13 mouse cellular contexts compared by ENCODE assay signal in genomic region chrX:107341980-107342379, GRCm38 (mm10).
DNase-seq lines count a peak whose midpoint lies in the region; ATAC-seq and TF ChIP-seq lines count a peak whose summit lies in the region.
"Had no signal": no experiment of that assay in that cellular context is flagged by ENCODE, and none has a peak within 500 bp of the region (broad histone marks: within the 10 kb centered on the region; RNA-seq: fewer than 3 reads in every experiment).

No protein-coding gene starts in this region.

- no peak overlapping the region for H3K27ac ChIP-seq in thymus, adult 2 months (ENCODE audit: control insufficient read depth, insufficient read depth, low read length)
- H3K27ac ChIP-seq in hindbrain, embryonic 13.5 days = no peak overlapping the region
- no peak overlapping the region for H3K27ac ChIP-seq in forebrain, postnatal 0 days (ENCODE audit: low read depth, low read length)
- H3K27ac ChIP-seq: heart, embryonic 15.5 days; intestine, embryonic 15.5 days; limb, embryonic 15.5 days; neural tube, embryonic 12.5 days had no signal

- peak; percentile 1 to 4 for DNase-seq in adrenal gland, postnatal 36 days
- DNase-seq in adrenal gland, adult 8-10 months = no peak
- DNase-seq in ES-CJ7 (ENCODE audit: low read depth, low spot score) = peak; percentile 5
- peak; percentile 18 for DNase-seq in hindlimb bud, embryonic 11.5 days (ENCODE audit: extremely low spot score, low read depth, low spot score)
- peak; percentile 60 for DNase-seq in thymus, adult 2 months
- DNase-seq in forebrain, postnatal 0 days = no peak
- no peak for DNase-seq in c-Kit-positive CD71-positive TER-119-positive erythroid progenitor cells, embryonic 14.5 days (ENCODE audit: low spot score)
- DNase-seq: cerebellum, adult 9-10 months had no signal

- TF ChIP-seq POLR2A in thymus, adult 2 months (IDR thresholded peaks at IDR 0.05; ENCODE audit: control insufficient read depth, extremely low read depth, insufficient read depth, low read length, poor library complexity) = no peak

- H3K9ac ChIP-seq in hindbrain, embryonic 13.5 days = no peak overlapping the region
- H3K9ac ChIP-seq in forebrain, postnatal 0 days = no peak overlapping the region
- H3K9ac ChIP-seq: heart, embryonic 15.5 days; intestine, embryonic 15.5 days; limb, embryonic 15.5 days; neural tube, embryonic 12.5 days had no signal

- H3K4me1 ChIP-seq in thymus, adult 2 months (replicated peaks; ENCODE audit: control insufficient read depth, insufficient read depth, low read length) = no peaks in the 10 kb centered on the region
- H3K4me1 ChIP-seq in hindbrain, embryonic 13.5 days (replicated peaks) = no peaks in the 10 kb centered on the region
- H3K4me1 ChIP-seq in forebrain, postnatal 0 days (ENCODE audit: insufficient read depth) = no peaks in the 10 kb centered on the region
- H3K4me1 ChIP-seq: heart, embryonic 15.5 days; intestine, embryonic 15.5 days; limb, embryonic 15.5 days; neural tube, embryonic 12.5 days had no signal

- no peaks in the 10 kb centered on the region for H3K27me3 ChIP-seq in thymus, adult 2 months (ENCODE audit: control insufficient read depth, insufficient read depth, low read length)
- no peaks in the 10 kb centered on the region for H3K27me3 ChIP-seq in hindbrain, embryonic 13.5 days
- H3K27me3 ChIP-seq in forebrain, postnatal 0 days (ENCODE audit: insufficient read depth, low read length) = no peaks in the 10 kb centered on the region
- H3K27me3 ChIP-seq: heart, embryonic 15.5 days; intestine, embryonic 15.5 days; limb, embryonic 15.5 days; neural tube, embryonic 12.5 days had no signal

- H3K9me3 ChIP-seq in hindbrain, embryonic 13.5 days = no peaks in the 10 kb centered on the region
- no peaks in the 10 kb centered on the region for H3K9me3 ChIP-seq in forebrain, postnatal 0 days (ENCODE audit: low read length)
- H3K9me3 ChIP-seq: heart, embryonic 15.5 days; intestine, embryonic 15.5 days; limb, embryonic 15.5 days; neural tube, embryonic 12.5 days had no signal

- no peaks in the 10 kb centered on the region for H3K36me3 ChIP-seq in thymus, adult 2 months (ENCODE audit: control insufficient read depth, insufficient read depth, low read length)
- H3K36me3 ChIP-seq in hindbrain, embryonic 13.5 days = no peaks in the 10 kb centered on the region
- H3K36me3 ChIP-seq in forebrain, postnatal 0 days (ENCODE audit: insufficient read depth) = no peaks in the 10 kb centered on the region
- H3K36me3 ChIP-seq: heart, embryonic 15.5 days; intestine, embryonic 15.5 days; limb, embryonic 15.5 days; neural tube, embryonic 12.5 days had no signal

- WGBS in thymus, adult 2 months = 51% methylated on average over 3 of the region's 3 CpGs
- WGBS in hindbrain, embryonic 13.5 days = 44% methylated on average over 3 of the region's 3 CpGs
- WGBS in forebrain, postnatal 0 days = 59% methylated on average over 3 of the region's 3 CpGs

- H3K4me3 ChIP-seq in thymus, adult 2 months (ENCODE audit: control insufficient read depth, insufficient read depth, low read length) = no peak overlapping the region
- H3K4me3 ChIP-seq in hindbrain, embryonic 13.5 days = no peak overlapping the region
- no peak overlapping the region for H3K4me3 ChIP-seq in forebrain, postnatal 0 days (ENCODE audit: low read depth, low read length)
- H3K4me3 ChIP-seq: heart, embryonic 15.5 days; intestine, embryonic 15.5 days; limb, embryonic 15.5 days; neural tube, embryonic 12.5 days had no signal

- TF ChIP-seq CTCF in thymus, adult 2 months (IDR thresholded peaks at IDR 0.05; ENCODE audit: borderline replicate concordance, control insufficient read depth, extremely low read depth, insufficient read depth, low read length, poor library complexity) = no peak
- no peak for TF ChIP-seq CTCF in forebrain, postnatal 0 days (IDR thresholded peaks at IDR 0.05; ENCODE audit: low read depth)

- no peak overlapping the region for H3K4me2 ChIP-seq in hindbrain, embryonic 13.5 days
- H3K4me2 ChIP-seq in forebrain, postnatal 0 days (ENCODE audit: low read depth) = no peak overlapping the region
- H3K4me2 ChIP-seq: heart, embryonic 15.5 days; intestine, embryonic 15.5 days; limb, embryonic 15.5 days; neural tube, embryonic 12.5 days had no signal

- no peak for ATAC-seq in hindbrain, embryonic 13.5 days (ENCODE audit: low FRiP score)
- no peak for ATAC-seq in forebrain, postnatal 0 days
- ATAC-seq: intestine, embryonic 15.5 days had no signal

Comparison
In these comparisons a context has a peak if more than half of its experiments do, and no peak if none do; other contexts are left out.
1. DNase-seq: peak in adrenal gland, postnatal 36 days (2 of 2), ES-CJ7 (single experiment), hindlimb bud, embryonic 11.5 days (single experiment) and thymus, adult 2 months (single experiment); none in adrenal gland, adult 8-10 months (single experiment), forebrain, postnatal 0 days (single experiment) and c-Kit-positive CD71-positive TER-119-positive erythroid progenitor cells, embryonic 14.5 days (single experiment).